Mouse (Mus musculus): ENCODE measurements around the gene Npb.
"Not testable (repeated sequence)": the region's sequence is repeated elsewhere in the genome, so short reads cannot be mapped to it uniquely, and the experiment has no call there.

The Npb gene

DNA sequence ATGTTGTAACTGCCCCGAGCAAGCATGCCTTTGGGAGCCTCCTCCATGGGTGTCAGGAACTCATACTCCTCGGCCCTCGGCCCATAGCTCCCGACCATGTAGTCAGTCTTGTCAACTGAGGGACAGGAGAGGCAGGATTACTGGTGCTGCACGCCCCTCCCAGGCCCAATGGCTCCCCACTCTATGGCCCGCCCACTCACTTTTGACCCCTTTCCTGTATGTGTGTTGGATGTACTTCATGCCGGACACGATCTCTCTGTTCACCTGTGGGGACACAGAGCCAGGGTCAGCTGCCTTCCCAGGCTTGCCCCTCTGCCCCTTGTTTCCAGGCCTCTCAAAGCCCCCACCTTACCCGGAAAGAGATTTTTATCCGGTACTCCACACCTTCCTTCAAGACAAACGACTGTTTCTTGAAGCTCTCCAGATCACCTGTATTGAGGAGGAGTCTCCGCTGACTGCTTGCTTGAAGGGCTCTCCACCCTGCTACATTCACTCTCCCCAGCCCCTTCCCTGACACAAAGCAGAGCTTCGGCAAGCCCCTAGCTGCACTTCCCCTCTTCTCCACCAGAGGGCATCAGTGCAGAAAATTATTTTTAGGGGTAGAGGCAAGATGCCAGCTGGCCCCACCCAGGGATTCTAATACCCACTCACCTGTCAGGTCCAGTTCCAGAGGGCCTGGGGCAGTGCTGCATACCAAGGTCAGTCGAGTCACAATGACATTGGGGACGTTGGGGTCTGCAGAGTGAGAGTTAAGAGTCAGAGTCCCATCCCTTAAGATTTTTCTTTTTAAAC, 28.8 kb upstream of the Npb start:
- no peak for DNase-seq (ENCODE audit: low spot score)

DNA sequence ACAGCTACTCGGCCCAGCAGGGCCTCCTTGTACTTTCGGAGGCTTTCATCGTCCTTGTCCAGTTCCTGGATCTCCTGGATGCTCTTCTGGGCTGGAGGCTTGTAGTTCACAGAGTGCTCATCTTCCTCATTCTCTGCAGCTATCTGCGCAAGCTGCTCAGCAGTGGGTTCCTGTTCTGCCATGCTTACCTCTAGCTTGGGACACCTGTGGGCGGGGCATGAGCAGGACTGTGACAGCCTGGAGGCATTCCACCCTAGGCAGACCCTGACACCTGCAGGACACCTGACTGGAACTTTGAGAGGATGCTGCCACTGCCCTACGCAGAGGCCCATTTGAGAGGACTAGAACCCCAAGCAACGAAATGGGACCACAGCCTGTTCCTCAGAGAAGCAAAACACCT, 28.1 kb upstream of the Npb start:
- no peak for DNase-seq (ENCODE audit: low spot score)

DNA sequence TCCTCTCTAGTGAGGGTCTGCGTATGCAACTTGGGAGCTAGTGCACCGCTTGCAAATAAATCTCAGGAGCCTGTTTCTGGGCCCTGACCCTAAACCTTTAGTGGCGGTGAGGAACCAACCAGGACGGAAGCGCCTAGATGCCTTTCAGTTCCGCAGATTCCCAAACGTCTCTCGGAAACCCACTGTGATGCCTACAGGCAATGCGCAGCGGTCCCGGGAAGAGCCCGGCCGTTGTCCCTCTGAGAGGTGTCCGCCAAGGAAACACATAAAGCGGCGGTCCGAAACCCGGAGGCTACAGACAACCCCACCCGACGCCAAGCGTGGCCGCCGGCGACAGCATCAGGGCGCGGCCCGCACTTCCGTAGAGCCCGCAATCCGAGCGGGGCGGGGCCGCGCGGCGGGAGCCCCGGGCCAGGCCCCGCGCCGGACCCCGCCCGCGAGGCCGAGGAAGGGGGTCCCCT, 27.4 kb upstream of the Npb start:
- no peak for DNase-seq (ENCODE audit: low spot score)

DNA sequence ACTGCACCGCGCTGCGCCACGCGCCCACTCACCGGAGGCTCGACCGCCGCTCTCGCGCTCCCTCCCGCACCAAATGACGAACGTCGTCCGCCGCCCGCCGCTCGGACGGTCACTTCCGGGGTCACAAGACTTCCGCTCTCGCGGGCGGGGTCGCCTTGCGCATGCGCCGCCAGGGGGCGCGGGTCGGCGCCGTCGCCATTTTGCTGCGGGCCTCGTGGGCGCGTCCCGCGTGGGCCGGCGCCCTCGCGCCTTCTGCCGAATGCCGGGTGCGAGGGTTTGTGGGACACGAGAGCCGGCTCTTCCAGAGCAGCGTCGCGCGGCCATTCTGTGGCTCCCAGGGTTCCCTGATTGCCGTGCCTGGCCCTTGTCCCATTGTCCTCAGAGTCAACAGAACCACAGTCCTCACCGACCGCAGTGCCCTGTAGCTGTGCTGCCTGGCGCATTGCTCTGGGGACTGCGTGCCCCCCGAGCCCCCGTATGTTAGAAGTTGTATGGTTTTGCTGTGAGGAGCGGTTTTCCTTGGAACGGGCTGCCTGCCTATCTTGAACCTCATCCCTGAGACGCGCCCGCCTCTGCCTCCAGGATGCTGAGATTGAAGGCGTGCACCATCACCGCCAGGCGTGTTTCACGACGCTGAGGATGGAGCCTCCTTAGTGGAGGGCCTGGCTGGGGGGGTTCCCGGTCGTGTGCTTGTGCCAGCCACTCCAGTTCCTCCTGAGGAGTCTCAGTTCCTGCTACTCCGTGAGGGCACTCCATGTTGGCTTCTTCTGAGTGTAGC, 26.6 kb upstream of the Npb start, which contains the start of gene Arhgdia:
Gene Arhgdia (minus strand): TSS at position 135 of the 778 bp plus-strand sequence.
- DNase-seq (ENCODE audit: low spot score), result peak; percentile 71

DNA sequence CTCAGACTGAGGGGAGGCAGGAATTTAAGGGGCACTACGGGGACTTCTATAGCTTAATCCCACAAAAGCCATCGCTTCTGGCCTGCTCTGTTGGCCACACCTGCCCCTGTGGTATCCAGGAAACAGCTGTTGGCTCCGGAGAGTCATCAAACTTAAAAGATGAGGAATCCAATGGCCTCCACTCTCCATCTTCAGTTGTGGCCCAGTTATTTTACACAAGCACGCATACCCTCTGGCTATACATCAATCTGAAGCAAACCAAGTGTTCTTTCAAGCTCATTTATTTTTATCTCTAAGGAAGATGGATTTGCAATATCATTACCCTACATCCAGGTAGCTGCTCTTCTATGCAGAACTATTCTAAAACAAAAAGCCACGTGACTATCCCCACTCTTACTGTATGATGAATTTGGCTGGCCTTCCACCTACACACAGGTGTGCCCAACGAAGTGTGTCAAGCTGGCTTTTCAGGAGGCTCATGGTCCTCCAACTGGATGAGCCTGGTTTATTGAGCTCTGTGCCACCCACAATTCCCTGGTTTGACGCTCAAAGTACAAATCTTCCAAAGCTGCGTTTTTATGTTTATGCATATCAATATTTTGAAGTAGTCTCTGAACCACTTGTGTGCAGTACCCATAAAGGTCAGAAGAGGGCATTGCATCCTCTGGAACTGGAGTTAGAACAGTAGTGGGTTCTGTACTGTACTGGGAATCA, 25.9 kb upstream of the Npb start:
- DNase-seq (ENCODE audit: low spot score), result no peak

DNA sequence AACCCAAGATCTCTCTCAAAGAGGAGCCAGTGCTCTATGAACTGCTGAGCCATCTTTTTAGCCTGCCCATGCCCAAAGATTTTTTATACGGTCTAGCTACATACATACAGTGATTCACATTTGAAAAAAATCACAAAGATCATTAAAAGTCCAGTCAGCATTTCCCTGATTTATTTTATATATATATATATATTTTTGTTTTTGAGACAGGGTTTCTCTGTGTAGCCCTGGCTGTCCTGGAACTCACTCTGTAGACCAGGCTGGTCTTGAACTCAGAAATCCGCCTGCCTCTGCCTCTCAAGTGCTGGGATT, 25.3 kb upstream of the Npb start:
- not testable (repeated sequence) for DNase-seq (ENCODE audit: low spot score)

DNA sequence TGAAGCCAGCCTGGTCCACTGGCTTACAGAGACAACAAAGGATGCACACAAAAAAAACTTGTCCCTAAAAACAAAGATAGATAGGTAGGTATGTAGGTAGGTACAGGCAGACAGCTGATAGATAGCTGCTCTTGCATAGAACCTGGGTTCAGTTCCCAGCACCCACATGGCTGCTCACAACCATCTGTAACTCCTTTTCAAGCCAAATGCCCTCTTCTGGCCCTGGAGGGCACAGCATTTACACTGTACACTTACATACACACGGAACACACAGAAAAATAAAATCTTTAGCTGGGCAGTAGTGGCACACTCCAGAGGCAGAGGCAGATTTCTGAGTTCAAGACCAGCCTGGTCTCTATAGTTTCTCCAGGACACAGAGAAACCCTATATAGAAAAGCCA, 24.3 kb upstream of the Npb start:
- no peak for DNase-seq (ENCODE audit: low spot score)

DNA sequence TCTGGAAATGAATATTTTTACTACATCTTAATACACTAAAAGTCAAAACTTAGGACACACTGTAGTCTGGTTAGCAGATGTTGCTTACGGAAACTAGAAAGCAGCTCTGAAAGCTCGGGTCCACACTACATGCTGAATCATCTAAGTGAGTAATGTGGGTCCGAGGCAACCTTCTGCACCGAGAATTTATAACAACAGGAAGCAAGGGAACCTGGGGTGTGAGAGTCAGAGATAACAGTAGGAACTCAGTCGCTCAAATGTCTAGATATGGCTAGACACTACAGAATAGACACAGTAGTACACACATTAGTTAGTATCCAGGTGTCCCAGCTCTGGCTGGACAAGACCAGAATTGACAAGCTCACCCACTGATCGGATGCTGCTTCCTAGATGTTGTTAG, 19.7 kb upstream of the Npb start:
- DNase-seq (ENCODE audit: low spot score), result no peak

DNA sequence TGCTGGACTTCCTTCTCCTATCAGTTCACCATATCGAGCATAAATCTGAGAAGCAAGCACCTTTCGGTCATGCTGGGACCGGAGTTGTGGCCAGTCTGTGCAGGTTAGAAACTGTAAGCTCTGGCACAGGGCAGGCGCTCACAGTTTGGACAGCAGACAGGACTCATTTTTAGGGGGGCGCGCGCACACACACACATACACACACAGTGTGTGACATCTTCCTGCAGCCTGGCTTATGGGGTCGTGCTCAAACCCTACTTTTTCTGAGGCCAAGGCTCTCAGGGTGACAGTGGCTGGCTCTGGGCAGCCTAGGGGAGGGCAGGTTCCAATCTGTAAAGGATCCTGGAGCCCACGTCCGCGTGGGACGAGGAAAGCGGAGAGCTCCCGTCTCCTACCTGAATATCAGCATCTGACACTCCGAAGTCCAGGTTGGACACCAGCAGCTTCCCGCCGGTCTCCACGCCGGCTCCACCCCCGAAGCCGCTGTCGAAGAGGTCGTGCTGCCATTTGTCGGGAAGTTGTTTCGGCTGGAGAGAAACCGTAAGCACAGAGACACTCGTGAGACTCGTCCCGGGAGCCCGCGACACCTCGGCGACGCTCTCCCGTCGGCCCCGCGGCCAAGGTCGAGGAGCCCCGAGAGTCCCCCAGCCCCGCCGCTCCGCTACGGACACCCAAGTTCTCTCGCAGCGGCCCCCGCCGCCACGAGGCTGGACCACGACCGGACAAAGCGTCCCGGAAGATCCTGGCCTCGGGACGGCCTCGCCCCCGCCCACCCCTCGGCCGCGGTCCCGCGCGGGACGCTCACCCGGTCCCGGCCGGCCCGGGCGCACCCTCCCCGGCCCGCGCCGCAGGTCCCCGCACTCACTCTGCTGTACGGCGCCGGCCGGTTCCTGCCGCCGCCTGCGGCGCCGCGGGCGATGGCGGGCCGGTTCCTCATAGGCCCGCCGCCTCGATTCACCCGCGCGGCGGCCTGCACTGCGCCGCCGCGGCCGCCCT, 10.7 kb upstream of the Npb start:
- no peak for DNase-seq (ENCODE audit: low spot score)

DNA sequence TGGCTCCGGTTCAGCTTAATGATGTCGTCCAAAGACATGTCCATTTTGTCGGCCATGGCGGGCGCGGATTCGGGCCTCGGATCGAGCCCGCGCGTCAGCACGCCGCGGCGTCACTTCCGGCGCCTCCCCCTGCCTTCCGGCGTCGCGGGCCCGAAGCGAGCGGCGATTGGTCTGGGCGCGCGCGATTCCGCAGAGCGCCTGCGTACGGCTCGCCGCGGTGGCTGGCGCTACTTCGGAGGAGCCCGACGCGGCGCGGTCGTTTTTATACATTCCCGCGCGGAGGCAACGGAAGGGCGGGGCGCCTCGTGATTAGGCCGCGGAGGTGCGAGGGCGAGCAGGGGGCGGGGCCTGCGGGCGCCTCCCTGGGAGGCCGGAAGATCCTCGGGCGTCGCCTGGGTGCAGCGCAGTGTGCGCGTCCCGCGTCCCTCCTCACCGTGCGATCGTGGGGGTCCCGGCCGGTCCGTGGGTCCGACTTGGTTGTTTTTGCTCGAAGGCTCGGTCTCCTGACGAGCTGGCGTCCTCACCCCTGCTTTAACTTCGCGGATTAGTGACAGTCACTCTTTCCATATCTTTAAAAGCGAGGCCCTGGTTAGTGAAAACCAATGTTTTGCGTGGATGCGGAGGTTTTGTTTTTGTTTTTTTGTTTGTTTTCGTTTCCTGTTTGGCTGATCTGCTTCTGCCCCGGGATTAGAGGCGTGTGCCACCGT, 9.8 kb upstream of the Npb start, which contains the start of the genes Alyref and Anapc11:
Gene Alyref (minus strand): TSS at position 83 of the 707 bp plus-strand sequence.
Gene Anapc11 (plus strand): TSS at position 139 of the 707 bp plus-strand sequence.
- peak; percentile 91 for DNase-seq (ENCODE audit: low spot score)

DNA sequence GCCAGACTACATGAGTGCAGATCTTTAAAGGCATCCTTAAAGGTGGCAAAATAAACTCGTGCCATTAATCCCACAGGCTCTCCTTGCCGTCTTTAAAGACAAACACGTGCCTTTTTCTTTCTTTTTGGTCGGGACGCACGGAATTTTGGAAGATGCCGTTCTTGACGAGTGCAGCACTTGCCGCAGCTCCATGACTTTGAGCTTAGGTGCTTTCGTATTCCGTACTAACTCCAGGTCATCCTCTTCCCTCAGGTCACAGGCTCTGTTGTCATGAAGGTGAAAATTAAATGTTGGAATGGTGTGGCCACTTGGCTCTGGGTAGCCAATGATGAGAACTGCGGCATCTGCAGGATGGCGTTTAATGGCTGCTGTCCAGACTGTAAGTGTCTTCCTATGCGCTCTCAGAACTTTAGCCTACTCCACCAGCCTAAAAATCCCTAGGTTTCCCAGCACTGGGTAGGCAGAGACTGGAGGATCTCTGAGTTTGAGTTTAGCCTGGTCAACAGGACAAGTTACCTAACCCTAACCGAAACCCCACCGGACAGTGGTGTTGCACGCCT, 9.2 kb upstream of the Npb start:
- no peak for DNase-seq (ENCODE audit: low spot score)

DNA sequence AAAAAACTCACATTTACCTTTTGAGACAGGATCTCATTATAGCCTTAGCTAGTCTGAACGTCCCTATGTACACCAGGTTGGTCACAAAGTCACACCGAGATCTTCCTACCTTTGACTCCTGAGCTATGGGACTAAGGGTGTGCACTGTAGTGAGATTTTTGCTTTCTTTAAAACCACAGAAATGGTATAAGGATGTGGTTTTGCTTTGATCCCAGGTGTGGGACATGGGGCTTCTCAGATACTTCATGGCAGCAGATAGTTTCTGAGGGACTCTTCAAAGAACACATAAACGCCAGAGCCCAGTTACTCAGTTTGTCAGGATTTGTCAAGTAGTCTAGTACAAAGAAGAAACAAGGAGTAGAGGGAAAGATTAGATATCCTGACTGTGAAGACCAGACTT, 7.6 kb upstream of the Npb start:
- DNase-seq (ENCODE audit: low spot score), result no peak

DNA sequence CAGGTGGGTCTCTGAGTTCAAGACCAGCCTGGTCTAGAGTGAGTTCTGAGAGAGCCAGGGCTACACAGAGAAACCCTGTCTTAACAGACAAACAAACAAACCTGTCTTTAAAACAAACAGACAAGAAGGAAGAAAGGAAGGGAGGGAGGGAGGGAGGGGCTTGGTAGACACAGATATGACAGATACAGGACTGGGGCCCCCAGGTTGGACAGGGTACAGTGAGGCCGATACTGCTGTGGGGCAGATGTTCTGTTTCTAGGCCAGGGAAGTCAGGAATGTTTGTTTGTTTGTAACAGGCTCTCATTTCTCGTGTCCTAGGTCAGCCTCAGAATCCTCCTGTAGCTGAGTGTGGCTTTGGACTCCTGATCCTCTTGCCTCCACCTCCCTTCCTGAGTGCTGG, 4.7 kb upstream of the Npb start:
- no peak for DNase-seq (ENCODE audit: low spot score)

DNA sequence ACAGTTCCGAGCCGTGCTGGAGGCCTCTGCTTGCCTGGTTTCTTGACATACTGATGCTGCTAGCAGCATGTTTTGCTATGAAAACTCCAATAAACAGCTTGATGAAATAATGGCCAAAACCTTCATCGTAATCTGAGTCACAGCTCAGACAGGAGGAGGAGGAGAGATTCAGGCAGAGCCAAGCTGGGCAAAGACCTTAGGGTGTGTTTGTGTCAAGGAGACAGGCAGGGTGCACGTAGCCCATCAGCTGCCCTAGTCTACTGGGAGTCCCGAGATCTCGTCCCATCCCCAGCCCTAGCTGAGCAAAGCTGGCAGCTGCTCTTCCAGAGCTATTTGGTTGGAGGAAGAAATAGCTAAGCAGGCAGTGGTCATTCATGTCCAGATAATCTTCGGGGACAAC, 2.6 kb upstream of the Npb start:
- no peak for DNase-seq (ENCODE audit: low spot score)

DNA sequence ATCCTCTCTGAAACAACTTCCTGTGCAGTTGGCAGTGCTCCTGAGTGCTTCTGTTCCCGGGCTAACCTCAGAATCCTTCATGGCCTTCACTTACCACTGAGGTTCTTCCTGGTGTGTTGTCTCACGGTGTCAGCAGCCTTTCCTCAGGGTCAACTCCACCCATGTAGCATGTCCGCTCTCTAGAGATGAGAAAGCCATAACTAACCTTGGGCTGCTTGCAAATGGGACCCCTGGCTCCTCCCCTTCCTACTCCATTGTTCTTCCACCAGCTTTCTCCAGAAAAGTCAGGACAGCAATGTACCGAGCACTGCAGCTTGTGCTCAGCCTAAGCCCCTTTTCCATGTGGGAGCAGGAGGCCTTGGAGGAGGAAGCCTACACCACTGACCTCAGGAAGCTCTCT, 1.5 kb upstream of the Npb start:
- no peak for DNase-seq (ENCODE audit: low spot score)

DNA sequence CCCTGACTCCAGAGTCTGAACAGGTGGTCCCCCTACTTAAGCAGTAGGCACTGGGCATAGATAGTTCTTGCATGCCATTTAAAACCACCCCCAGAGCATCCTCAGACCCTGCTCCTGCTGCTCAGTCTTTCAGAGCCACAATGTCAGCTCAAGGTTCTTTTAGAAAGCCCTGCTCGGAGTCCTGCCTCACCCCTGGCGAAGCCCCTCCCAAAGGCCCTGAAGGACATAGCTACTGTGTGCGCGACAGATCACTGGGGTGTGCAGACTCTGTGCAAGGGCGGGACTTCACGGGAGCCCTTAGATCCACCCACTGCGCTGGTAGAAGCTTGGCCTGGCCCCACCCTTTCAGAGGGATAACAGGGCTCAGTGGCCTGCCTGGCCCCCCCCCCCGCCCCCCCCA, 973 bp downstream of the Npb start:
- peak; percentile 58 for DNase-seq (ENCODE audit: low spot score)

DNA sequence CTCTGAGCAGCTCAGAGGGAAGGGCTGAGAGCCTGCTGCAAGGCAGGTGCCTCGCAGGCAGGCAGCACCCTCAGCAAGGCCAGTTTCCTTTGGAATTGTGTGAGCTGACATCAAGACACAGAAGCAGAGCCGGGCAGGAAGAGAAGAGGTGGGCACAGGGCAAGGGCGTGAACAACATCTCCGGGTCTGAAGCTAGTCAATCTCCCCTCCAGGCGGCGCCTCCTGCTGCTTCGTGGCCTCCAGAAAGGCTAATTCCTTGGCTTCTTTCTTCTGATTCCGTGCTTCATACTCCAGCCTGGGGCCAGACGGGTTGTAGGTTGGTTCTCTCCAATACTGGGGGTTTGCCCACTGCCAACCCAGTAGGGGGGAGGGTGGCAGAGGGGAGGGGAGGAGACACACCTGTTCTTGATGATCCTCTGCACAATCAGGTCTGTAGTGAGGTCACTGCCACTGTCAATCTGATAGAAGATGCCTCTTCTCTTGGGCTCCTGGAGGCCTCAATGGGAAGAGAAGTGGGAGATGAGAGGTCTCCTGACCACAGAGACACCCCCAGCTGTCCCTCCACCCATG, 2.3 kb downstream of the Npb start:
- DNase-seq (ENCODE audit: low spot score), result no peak

DNA sequence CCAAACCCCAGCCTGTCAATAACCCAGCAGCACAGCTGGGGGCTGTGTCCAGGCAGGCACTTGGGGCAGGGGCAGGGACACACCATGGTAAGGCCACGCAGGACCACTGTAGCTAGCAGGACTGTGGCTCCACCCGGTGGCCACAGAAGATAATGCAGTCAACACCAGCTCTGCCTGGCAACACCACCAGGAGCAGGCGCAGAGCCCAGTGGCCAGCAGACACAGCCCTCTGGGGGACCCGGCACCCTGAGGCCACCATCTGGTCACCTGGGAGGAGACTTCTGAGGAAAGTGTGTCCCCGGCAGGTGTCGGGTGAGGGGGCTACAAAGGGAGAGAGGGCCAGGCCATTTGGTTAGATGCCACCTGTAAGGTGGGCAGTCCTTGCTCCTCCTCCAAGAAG, 4.5 kb downstream of the Npb start:
- no peak for DNase-seq (ENCODE audit: low spot score)

DNA sequence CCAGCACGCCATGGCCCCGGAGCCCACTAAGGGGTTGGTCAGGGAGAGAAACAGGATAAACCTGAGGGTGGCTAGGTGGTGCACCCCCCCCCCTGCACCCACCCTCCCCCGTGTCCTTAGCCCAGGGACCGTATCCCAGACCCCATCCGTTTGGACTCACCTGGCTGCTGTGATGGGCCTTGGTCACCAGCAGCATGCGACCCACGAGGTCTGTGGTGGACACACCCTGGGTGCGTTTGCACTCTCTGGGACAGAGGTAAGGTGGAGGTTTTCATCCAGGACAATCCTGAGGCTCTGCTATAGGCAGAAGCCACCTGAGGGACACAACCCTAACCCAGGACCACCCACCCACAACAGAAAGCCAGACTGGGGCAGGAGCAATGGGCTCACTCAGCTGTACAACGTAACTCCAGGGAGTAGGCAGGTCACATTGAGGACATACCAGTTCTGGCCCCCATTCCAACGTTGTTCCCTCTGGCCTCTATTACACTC, 5.2 kb downstream of the Npb start:
- DNase-seq (ENCODE audit: low spot score), result no peak

DNA sequence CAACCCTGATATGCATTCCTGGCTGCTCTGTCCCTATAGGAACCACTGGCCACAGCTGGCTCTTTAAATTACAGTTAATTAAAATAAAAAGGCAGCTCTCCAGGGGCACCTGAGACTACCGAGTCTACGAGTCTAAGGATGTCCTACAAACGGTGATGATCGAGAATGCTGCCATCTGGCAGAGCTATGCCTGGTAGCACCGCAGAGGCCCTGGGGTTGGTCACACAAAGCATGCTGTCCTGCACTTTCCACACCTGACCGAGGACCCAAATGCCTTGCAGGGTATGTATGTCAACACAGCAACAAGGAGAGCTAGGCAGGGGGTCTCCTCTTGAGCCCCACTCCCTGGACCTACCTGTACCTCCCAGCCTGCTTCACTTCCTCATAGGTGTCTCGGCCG, 5.7 kb downstream of the Npb start:
- no peak for DNase-seq (ENCODE audit: low spot score)

Measured in ovary, adult 18-20 months (tissue).